Mouse (Mus musculus): ENCODE measurements around the gene 2410015M20Rik.

Gene 2410015M20Rik

GRCm38 (mm10) chr17:56572154-56572553 is 37.4 kb downstream of the 2410015M20Rik start:
- no peak for DNase-seq (ENCODE audit: extremely low spot score)

- DNase-seq (ENCODE audit: extremely low spot score) = no peak
Observed at GRCm38 (mm10) chr17:56570287-56570686, 39.3 kb downstream of the 2410015M20Rik start.

GRCm38 (mm10) chr17:56567370-56567769 is 42.2 kb downstream of the 2410015M20Rik start:
- no peak for DNase-seq (ENCODE audit: extremely low spot score)

GRCm38 (mm10) chr17:56566918-56567317 is 42.7 kb downstream of the 2410015M20Rik start:
- DNase-seq (ENCODE audit: extremely low spot score) = no peak

- DNase-seq (ENCODE audit: extremely low spot score) = no peak
Observed at GRCm38 (mm10) chr17:56566293-56566692, 43.3 kb downstream of the 2410015M20Rik start.

DNA sequence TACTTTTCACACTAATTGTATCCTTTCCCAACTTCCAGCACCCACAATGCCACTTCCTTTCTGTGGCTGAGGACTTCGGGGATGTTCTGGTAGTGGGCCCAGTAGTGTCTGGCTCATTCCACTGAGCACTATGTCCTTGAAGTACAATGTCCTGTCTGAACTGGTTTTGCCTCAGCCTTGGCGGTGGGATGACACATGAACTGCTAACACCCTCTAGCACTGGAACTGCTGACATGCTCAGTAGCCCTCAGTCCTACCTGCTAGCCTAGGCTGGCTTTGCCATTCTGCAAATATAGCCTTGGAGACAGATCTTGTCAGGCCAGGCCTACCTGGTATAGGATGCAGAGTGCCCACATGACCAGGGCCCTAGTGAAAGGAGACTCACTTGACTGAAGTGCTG is 47.7 kb downstream of the 2410015M20Rik start:
- DNase-seq (ENCODE audit: extremely low spot score) = no peak

- no peak for DNase-seq (ENCODE audit: extremely low spot score)
Observed at GRCm38 (mm10) chr17:56560131-56560530, 49.4 kb downstream of the 2410015M20Rik start.

DNA sequence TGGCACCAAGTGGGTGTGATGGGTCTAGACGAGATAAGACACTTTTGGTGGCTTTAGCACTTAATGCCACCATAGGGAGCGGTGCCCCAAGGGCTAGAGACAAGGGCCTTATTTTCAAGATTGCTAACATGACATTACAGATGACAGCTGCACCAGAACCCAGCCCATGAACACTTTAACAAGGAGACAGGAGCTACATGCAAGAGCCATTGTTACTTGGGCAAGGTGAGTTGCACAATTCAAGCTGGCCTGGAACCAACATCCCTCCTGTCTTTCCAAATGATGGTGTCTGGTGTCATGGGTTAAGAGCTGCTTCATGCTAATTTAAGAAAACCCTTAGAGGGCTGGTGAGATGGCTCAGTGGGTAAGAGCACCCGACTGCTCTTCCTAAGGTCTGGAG is 50.2 kb downstream of the 2410015M20Rik start:
- no peak for DNase-seq (ENCODE audit: extremely low spot score)

DNA sequence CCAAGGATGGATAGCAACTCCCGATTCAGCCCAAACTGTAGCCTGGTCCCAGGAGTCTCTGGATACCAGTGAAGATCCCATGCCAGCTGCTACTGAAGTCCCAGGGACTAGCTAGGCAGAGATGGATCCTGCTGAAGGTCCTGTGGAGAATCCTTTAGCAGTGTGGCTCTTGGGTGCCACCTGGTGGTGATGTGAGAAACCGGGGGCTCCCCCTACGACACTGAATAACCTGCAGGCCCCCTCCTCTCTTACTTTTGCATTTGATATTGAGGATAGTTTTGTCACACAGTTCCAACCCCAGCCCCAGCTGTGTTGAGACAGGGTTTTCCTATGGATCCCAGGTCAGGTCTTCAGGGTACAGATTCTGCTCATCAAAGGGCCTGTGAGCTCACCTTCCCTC is 51.1 kb downstream of the 2410015M20Rik start:
- DNase-seq (ENCODE audit: extremely low spot score) = peak; percentile 72
